Mouse (Mus musculus) embryonic facial prominence, embryonic 14.5 days (tissue): ENCODE measurements around the gene Olfr324. TPM values are rescaled to one million over a fixed set of nuclear protein-coding genes. Genes with fewer than 3 reads are reported as not detected.

Experiments used
- ATAC-seq: fragments of 200-750 bp; cut with Nextera tagmentation; 2 replicates; pipeline ENCODE4 v1.8.0; 2017; ENCODE audit warnings: low read depth, moderate number of reproducible peaks, moderate TSS enrichment
- DNase-seq: peaks from one replicate; pipeline ENCODE4 v3.0.0-alpha.2; 2015; ENCODE audit warnings: low spot score
- H3K27ac ChIP-seq: fragments of 300-500 bp; sonication (generic); replicated peaks from 2 replicates; pipeline ENCODE4 v1.5.1; 2014; ENCODE audit warnings: low read depth, mild to moderate bottlenecking, low read length, moderate library complexity
- H3K27me3 ChIP-seq: fragments of 300-500 bp; sonication (generic); replicated peaks from 2 replicates; pipeline ENCODE4 v1.6.1; 2014; ENCODE audit warnings: low read length; ENCODE audit not compliant: control insufficient read depth, insufficient read depth
- H3K36me3 ChIP-seq: fragments of 300-500 bp; sonication (generic); 2 replicates; pipeline ENCODE4 v1.6.1; 2014; ENCODE audit warnings: low read length, mixed read lengths; ENCODE audit not compliant: control insufficient read depth, insufficient read depth
- H3K4me1 ChIP-seq: fragments of 300-500 bp; sonication (generic); 2 replicates; pipeline ENCODE4 v1.6.1; 2014; ENCODE audit warnings: antibody characterized with exemption, low read length; ENCODE audit not compliant: control insufficient read depth, insufficient read depth
- H3K4me2 ChIP-seq: fragments of 300-500 bp; sonication (generic); 2 replicates; pipeline ENCODE4 v1.6.1; 2014; ENCODE audit warnings: low read depth, mild to moderate bottlenecking, low read length, moderate library complexity, mixed read lengths
- H3K4me3 ChIP-seq: fragments of 300-500 bp; sonication (generic); 2 replicates; pipeline ENCODE4 v1.5.1; 2014; ENCODE audit warnings: low read depth, mild to moderate bottlenecking, low read length
- H3K9ac ChIP-seq: fragments of 300-500 bp; sonication (generic); 2 replicates; pipeline ENCODE4 v1.6.1; 2014; ENCODE audit warnings: low read depth, mild to moderate bottlenecking, low read length, moderate library complexity, mixed read lengths
- H3K9me3 ChIP-seq: fragments of 300-500 bp; sonication (generic); 2 replicates; pipeline ENCODE4 v1.6.1; 2016; ENCODE audit warnings: low read length; ENCODE audit not compliant: control insufficient read depth
- WGBS: fragments of 180-500 bp; shearing (Covaris S2); extraction: QIAGEN DNeasy Blood & Tissue Kit; methylation state at CpG from one replicate; pipeline ENCODE4 v1.1.7; 2014; 5-methylcytosine and 5-hydroxymethylcytosine counted together
- polyA plus RNA-seq: library from polyadenylated mRNA; unstranded; fragments of >200 nt; fragmentation: Nextera tagmentation; extraction: Ambion mirVana; gene quantifications from 2 replicates; pipeline ENCODE4 v1.2.1, GENCODE M21; 2014

Gene Olfr324
- polyA plus RNA-seq, 1 experiment from 2014 or later, result not detected

DNA sequence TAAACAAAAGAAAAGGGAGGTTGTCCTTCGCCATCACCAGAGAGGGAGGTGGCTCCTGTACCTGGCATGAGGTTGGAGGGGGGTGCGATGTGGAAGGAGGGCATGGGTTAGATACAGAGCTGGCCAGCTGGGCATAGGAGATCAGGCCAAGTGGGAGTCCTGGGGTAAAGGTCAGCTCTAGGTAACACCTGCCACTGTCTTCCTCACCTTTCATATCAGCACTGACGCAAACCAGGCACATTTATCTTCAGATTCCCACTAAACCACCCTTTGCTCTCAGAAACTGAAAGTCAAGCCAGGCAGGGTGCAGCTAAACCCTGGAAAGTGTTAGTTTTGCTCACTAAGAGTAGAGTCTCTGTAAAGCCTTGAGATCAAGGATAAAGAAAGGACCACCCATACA lies 23.5 kb downstream of the Olfr324 start:
- ATAC-seq (no peak), DNase-seq (no peak)
- no peak overlapping the region for H3K4me3 ChIP-seq
- no peaks in the 10 kb centered on the region for H3K27me3 ChIP-seq
- no peaks in the 10 kb centered on the region for H3K4me1 ChIP-seq
- no peaks in the 10 kb centered on the region for H3K36me3 ChIP-seq
- H3K27ac ChIP-seq, result no peak overlapping the region
- no peaks in the 10 kb centered on the region for H3K9me3 ChIP-seq
- 70% methylated on average over 3 of the region's 3 CpGs for WGBS
- H3K9ac ChIP-seq, result no peak overlapping the region
- no peak overlapping the region for H3K4me2 ChIP-seq

DNA sequence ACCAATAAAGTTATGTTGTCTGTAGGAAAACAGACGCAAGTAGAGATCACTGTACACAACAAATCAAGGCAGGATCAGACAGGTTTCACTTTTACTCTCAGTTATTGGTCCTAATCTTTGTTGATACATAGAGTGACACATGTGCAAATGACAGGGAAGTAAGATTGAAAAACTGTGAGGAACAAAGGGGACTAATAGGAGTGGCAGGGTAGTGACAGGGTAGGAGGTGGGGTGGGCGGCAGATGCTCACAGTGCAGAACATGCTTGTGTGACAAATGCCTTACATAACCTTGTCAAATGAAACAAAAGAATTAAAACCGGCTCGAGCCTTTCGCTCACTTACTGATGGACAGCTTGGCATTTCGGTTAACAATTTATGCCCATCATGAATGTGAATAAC lies 23.9 kb downstream of the Olfr324 start:
- Histone ChIP-seq H3K27ac (no peak overlapping the region), H3K4me1 (no peaks in the 10 kb centered on the region), H3K4me3 (no peak overlapping the region), H3K9ac (no peak overlapping the region), H3K9me3 (no peaks in the 10 kb centered on the region), H3K4me2 (no peak overlapping the region), H3K36me3 (no peaks in the 10 kb centered on the region), H3K27me3 (no peaks in the 10 kb centered on the region)
- WGBS, result 71% methylated on average over 6 of the region's 6 CpGs
- no peak for ATAC-seq
- no peak for DNase-seq

DNA sequence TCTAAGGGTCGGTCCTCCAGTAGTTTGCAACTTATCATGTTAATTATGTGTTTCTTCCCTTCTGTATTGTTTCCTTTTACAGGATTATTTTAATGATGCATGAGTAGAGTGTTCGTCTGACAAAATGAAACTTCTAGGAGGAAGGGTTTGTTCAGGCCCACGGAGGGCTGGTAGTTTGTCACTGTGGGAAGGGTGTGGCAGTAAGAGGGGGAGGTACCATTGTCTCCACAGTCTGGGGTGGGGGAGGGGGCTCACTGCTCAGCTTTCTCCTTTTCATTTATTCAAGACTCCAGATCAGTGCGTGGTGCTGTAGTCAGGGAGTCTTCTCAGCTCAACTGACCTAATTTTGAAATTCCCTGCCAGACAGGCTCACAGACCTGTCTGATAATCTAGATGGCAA lies 31.2 kb downstream of the Olfr324 start:
- DNase-seq (no peak), ATAC-seq (no peak)
- H3K9me3 ChIP-seq, result no peaks in the 10 kb centered on the region
- H3K4me2 ChIP-seq, result no peak overlapping the region
- 57% methylated on average over 4 of the region's 4 CpGs for WGBS
- no peaks in the 10 kb centered on the region for H3K36me3 ChIP-seq
- no peak overlapping the region for H3K9ac ChIP-seq
- no peak overlapping the region for H3K4me3 ChIP-seq
- no peak overlapping the region for H3K27ac ChIP-seq
- H3K4me1 ChIP-seq, result no peaks in the 10 kb centered on the region
- no peaks in the 10 kb centered on the region for H3K27me3 ChIP-seq

DNA sequence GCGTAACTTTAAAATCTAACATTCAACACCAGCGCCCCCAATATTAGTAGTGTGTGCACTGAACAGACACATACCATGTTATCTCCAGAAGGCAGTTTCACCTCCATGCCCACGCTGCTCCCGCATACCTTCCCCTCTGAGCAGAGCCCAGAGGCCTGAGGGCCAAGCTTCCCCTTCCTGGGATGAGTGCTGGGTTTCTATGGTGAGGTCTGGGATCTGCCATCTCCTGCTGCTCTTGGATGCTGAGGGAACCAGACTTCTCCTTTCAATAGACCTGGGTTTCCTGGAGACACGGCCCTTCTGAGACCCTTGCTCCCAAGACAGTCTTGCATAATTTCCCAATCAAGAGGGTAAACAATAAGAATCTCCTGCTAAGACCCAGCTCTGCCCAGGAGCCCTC lies 35.5 kb downstream of the Olfr324 start, which contains the start of gene Olfr323:
Gene Olfr323 (minus strand): TSS at position 101 of the 400 bp plus-strand sequence.
- Histone ChIP-seq H3K4me3 (no peak within 1 kb of the TSS), H3K9me3 (no peaks in the 10 kb centered on the region), H3K36me3 (no peaks in the 10 kb centered on the region), H3K4me1 (no peaks in the 10 kb centered on the region), H3K4me2 (no peak within 1 kb of the TSS), H3K27me3 (no peaks in the 10 kb centered on the region), H3K27ac (no peak within 1 kb of the TSS), H3K9ac (no peak within 1 kb of the TSS)
- ATAC-seq (no peak), DNase-seq (no peak)
- 81% methylated on average over 5 of the region's 5 CpGs for WGBS

DNA sequence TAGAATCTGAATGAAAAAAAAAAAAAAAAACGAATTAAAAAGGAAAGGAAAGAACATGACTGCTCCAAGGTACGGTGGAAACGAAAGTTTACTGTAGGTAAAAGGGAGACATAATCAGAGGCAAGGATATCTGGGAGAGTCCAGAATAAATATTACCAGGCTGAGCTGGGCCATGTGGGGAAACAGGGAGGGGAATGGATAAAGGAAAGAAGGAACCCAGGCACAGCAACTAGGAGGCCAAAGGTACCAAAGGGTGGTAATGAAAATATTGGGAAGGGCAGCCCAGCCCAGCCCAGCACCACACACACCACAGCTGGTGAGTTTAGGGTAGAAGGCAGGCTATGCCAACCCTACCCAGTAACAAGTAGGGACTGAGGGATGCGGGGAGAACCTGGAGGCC lies 40.0 kb downstream of the Olfr324 start:
- ATAC-seq, result no peak
- Histone ChIP-seq H3K27ac (no peak overlapping the region), H3K27me3 (0 out of 2 replicates have a peak, but pooled peaks cover 11% of the 10 kb centered on the region), H3K4me3 (no peak overlapping the region), H3K36me3 (no peaks in the 10 kb centered on the region), H3K4me1 (no peaks in the 10 kb centered on the region), H3K4me2 (no peak overlapping the region), H3K9ac (no peak overlapping the region), H3K9me3 (no peaks in the 10 kb centered on the region)
- DNase-seq, result no peak
- 64% methylated on average over 4 of the region's 4 CpGs for WGBS

DNA sequence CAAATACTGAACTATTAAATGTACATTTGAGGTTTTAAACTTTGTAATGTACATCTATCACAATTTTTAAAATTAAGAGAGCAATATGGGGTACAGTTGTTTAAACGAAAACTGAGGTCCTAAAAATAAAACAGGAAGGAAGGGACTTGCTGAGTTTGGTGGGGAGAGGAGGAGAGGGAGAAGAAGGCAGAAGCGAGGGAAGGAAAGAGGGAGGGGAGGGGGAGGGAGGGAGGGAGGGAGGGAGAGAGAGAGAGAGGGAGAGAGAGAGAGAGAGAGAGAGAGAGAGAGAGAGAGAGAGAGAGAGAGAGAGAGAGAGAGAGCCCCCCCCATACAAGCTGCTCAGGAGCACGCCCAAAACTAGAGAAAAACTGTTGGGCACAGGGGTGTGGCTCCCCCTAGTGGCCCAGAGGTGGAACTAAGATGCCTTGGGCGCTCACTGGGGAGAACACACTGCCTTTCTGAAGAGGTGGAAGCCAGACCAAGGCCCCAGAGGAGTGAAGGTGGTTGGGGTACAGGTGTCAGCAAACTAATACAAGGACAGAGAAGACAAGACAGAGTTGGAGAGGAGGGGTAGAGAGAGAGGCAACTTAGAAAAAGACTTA lies 41.6 kb downstream of the Olfr324 start:
- H3K27me3 ChIP-seq, result peaks cover 25% of the 10 kb centered on the region
- H3K9me3 ChIP-seq, result no peaks in the 10 kb centered on the region
- ATAC-seq, result no peak
- H3K27ac ChIP-seq, result no peak overlapping the region
- H3K9ac ChIP-seq, result no peak overlapping the region
- H3K4me1 ChIP-seq, result peaks cover 6% of the 10 kb centered on the region
- 18% methylated on average over 4 of the region's 4 CpGs for WGBS
- H3K4me2 ChIP-seq, result no peak overlapping the region
- H3K4me3 ChIP-seq, result no peak overlapping the region
- H3K36me3 ChIP-seq, result no peaks in the 10 kb centered on the region
- peak; percentile 42 for DNase-seq

DNA sequence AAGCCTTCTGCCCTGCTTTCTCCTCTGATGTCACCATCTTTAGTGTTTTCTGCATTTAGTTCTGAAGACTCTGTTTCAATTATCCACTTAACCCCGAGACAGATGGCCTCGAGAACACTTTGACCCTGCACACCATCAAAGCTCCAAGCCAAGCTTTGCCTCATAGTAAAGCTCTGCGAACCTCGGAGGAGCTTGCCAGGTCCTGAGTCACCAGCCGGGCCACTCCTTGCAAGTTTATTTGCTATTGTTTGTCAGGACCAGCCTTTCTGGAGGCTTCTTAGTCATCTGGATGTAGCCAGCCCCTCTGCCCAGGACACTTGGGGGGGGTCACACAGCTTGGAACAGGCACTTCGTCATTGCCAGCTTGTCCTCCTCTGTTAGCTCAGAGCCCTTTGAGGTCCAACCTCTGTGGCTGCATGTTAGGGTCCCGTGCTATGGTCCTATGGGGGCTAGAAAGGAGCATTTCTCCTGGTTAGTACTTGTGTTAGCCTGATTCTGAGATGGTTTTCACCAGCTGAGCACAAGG lies 43.3 kb downstream of the Olfr324 start:
- Histone ChIP-seq H3K27me3 (peaks cover 30% of the 10 kb centered on the region), H3K4me2 (no peak overlapping the region), H3K27ac (no peak overlapping the region), H3K4me3 (no peak overlapping the region), H3K36me3 (no peaks in the 10 kb centered on the region), H3K9me3 (no peaks in the 10 kb centered on the region), H3K4me1 (peaks cover 6% of the 10 kb centered on the region), H3K9ac (no peak overlapping the region)
- WGBS, result 51% methylated on average over 7 of the region's 7 CpGs
- ATAC-seq, result no peak
- DNase-seq, result no peak

DNA sequence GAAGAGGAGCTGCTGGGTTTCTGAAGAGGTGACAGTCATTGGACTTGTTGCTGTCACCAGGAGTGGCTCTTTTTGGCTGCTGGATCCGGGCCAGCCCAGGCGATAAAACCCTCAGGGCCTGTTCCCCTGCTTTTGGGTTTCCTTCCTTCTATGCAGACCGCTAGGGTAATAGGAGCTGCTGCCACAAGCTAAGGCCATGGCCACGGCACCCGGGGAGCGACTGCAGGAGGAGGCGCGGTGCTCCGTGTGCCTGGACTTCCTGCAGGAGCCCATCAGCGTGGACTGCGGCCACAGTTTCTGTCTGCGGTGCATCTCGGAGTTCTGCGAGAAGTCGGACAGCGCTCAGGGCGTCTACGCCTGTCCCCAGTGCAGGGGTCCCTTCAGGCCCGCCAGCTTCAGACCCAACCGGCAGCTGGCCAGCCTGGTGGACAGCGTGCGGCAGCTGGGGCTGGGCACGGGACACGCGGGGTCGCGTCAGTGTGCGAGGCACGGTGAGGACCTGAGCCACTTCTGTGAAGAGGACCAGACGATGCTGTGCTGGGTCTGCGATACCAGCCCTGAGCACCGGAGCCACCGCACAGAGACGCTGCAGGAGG lies 45.5 kb downstream of the Olfr324 start, which contains the start of gene Trim58:
Gene Trim58 (plus strand): TSS at position 194 of the 596 bp plus-strand sequence.
- 3% methylated on average over 29 of the region's 34 CpGs for WGBS
- peak within 1 kb of the TSS; percentile 42; the same call in 1 of the 2 replicates for H3K9ac ChIP-seq
- peak within 1 kb of the TSS; percentile 62 for H3K4me2 ChIP-seq
- H3K36me3 ChIP-seq, result no peaks in the 10 kb centered on the region
- no peaks in the 10 kb centered on the region for H3K9me3 ChIP-seq
- H3K27ac ChIP-seq, result no peak within 1 kb of the TSS
- H3K27me3 ChIP-seq, result peaks cover 30% of the 10 kb centered on the region
- peak; percentile 17 for DNase-seq
- peak; percentile 33; the same call in 1 of the 2 replicates for ATAC-seq
- peak within 1 kb of the TSS; percentile 32 for H3K4me3 ChIP-seq
- H3K4me1 ChIP-seq, result peaks cover 6% of the 10 kb centered on the region
